ENCODE assay signal across 13 mouse cellular contexts in the genomic region with DNA sequence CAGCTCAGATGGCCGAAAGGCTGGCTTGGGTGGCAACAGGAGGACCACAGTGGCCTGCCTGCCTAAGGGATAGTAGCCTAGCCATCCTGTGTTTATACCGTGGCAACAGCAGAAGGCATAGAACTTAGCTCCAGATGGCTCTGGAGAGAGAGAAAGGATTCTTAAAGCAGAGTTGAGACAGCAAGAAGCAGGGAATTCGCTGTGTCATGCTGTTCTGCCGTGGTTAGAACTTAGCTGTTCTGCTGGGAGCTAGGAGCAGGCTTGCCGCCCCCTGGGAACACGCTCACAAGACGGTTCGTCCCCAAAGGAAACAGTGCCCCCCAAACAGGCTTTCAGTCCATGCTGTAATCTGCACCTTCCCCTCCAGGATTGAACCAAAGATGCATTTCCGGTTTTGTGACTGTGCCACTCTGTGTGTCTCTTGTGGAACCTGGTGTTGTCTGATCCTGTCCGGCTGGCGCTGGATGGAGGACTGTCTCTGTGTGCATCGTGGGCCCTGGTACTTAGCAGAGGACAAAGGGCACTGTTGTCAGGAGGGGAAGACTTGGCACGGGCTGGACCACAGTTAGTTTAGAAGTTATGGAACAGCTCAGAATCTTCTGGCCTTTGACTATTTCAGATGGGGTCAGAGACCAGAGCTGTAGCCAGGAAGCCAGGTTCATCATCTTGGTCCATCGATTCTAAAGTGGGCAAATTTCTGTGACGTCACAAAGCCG.
DNase-seq lines count a peak whose midpoint lies in the region; ATAC-seq lines count a peak whose summit lies in the region.
"Had no signal": no experiment of that assay in that cellular context is flagged by ENCODE, and none has a peak within 500 bp of the region (broad histone marks: within the 10 kb centered on the region; RNA-seq: fewer than 3 reads in every experiment).

No protein-coding gene starts in this region.

- 82% methylated on average over 16 of the region's 16 CpGs for WGBS in forebrain, embryonic 14.5 days
- WGBS in forebrain, embryonic 10.5 days = 91% methylated on average over 16 of the region's 16 CpGs
- WGBS in kidney, embryonic 16.5 days = 83% methylated on average over 16 of the region's 16 CpGs

- H3K9ac ChIP-seq in forebrain, embryonic 14.5 days (ENCODE audit: low read length) = no peak overlapping the region
- no peak overlapping the region for H3K9ac ChIP-seq in kidney, embryonic 16.5 days (replicated peaks; ENCODE audit: low read length)
- H3K9ac ChIP-seq: heart, embryonic 13.5 days; hindbrain, embryonic 15.5 days; liver, embryonic 12.5 days had no signal

- no peaks in the 10 kb centered on the region for H3K4me1 ChIP-seq in forebrain, embryonic 14.5 days (ENCODE audit: control insufficient read depth, insufficient read depth, low read length)
- peaks cover 10% of the 10 kb centered on the region for H3K4me1 ChIP-seq in forebrain, embryonic 10.5 days
- no peaks in the 10 kb centered on the region for H3K4me1 ChIP-seq in kidney, embryonic 16.5 days (ENCODE audit: insufficient read depth, low read length)
- H3K4me1 ChIP-seq: liver, embryonic 12.5 days; megakaryocyte, embryonic 14.5 days had no signal

- H3K9me3 ChIP-seq in forebrain, embryonic 14.5 days (replicated peaks; ENCODE audit: control insufficient read depth, low read length) = no peaks in the 10 kb centered on the region
- no peaks in the 10 kb centered on the region for H3K9me3 ChIP-seq in forebrain, embryonic 10.5 days
- no peaks in the 10 kb centered on the region for H3K9me3 ChIP-seq in kidney, embryonic 16.5 days (ENCODE audit: low read length)
- H3K9me3 ChIP-seq: heart, embryonic 13.5 days; hindbrain, embryonic 15.5 days; liver, embryonic 12.5 days had no signal

- H3K27ac ChIP-seq in forebrain, embryonic 14.5 days (ENCODE audit: low read depth, low read length) = no peak overlapping the region
- no peak overlapping the region for H3K27ac ChIP-seq in forebrain, embryonic 10.5 days
- no peak overlapping the region for H3K27ac ChIP-seq in kidney, embryonic 16.5 days (ENCODE audit: low read length)
- H3K27ac ChIP-seq: gastrocnemius, adult 2 months; heart, embryonic 13.5 days; hindbrain, embryonic 15.5 days; liver, embryonic 12.5 days had no signal

- DNase-seq in forebrain, embryonic 14.5 days (ENCODE audit: low spot score) = peak; percentile 48
- no peak for DNase-seq in forebrain, embryonic 10.5 days (ENCODE audit: extremely low spot score, low spot score)
- DNase-seq in kidney, adult 9 months = peak; percentile 42
- peak; percentile 56 to 70 for DNase-seq in right cerebral cortex, postnatal 10 days (ENCODE audit: low spot score in 2 of 2)
- no peak for DNase-seq in right cerebral cortex, postnatal 4 days
- DNase-seq in embryo, embryonic 10 days (ENCODE audit: low spot score) = no peak
- DNase-seq in adrenal gland, postnatal 10 days = no peak
- DNase-seq: gastrocnemius, adult 2 months had no signal

- H3K27me3 ChIP-seq in forebrain, embryonic 14.5 days (replicated peaks; ENCODE audit: control insufficient read depth, insufficient read depth, low read length) = no peaks in the 10 kb centered on the region
- no peaks in the 10 kb centered on the region for H3K27me3 ChIP-seq in forebrain, embryonic 10.5 days (ENCODE audit: poor library complexity, severe bottlenecking)
- H3K27me3 ChIP-seq in kidney, embryonic 16.5 days (ENCODE audit: insufficient read depth, low read length) = no peaks in the 10 kb centered on the region
- H3K27me3 ChIP-seq: heart, embryonic 13.5 days; hindbrain, embryonic 15.5 days; liver, embryonic 12.5 days; megakaryocyte, embryonic 14.5 days had no signal

- H3K4me3 ChIP-seq in forebrain, embryonic 14.5 days (ENCODE audit: low read depth, low read length) = no peak overlapping the region
- no peak overlapping the region for H3K4me3 ChIP-seq in forebrain, embryonic 10.5 days
- H3K4me3 ChIP-seq in kidney, embryonic 16.5 days (ENCODE audit: low read length) = no peak overlapping the region
- H3K4me3 ChIP-seq: gastrocnemius, adult 2 months; heart, embryonic 13.5 days; hindbrain, embryonic 15.5 days; liver, embryonic 12.5 days; megakaryocyte, embryonic 14.5 days had no signal

- peaks cover 68% of the 10 kb centered on the region for H3K36me3 ChIP-seq in forebrain, embryonic 14.5 days (ENCODE audit: control insufficient read depth, insufficient read depth, low read length)
- peaks cover 87% of the 10 kb centered on the region for H3K36me3 ChIP-seq in forebrain, embryonic 10.5 days (replicated peaks)
- H3K36me3 ChIP-seq in kidney, embryonic 16.5 days (ENCODE audit: insufficient read depth, low read length) = peaks cover 28% of the 10 kb centered on the region

- H3K4me2 ChIP-seq in forebrain, embryonic 14.5 days (ENCODE audit: low read length) = no peak overlapping the region
- H3K4me2 ChIP-seq in kidney, embryonic 16.5 days (replicated peaks; ENCODE audit: low read depth, low read length) = no peak overlapping the region
- H3K4me2 ChIP-seq: heart, embryonic 13.5 days; hindbrain, embryonic 15.5 days; liver, embryonic 12.5 days had no signal

- ATAC-seq in forebrain, embryonic 14.5 days = no peak
- ATAC-seq in kidney, embryonic 16.5 days (ENCODE audit: low FRiP score, low TSS enrichment) = no peak
- ATAC-seq: liver, embryonic 12.5 days had no signal

Comparison
In these comparisons a context has a peak if more than half of its experiments do, and no peak if none do; other contexts are left out.
1. DNase-seq: peak in forebrain, embryonic 14.5 days (single experiment), kidney, adult 9 months (single experiment) and right cerebral cortex, postnatal 10 days (2 of 2); none in forebrain, embryonic 10.5 days (single experiment), right cerebral cortex, postnatal 4 days (single experiment), embryo, embryonic 10 days (single experiment) and adrenal gland, postnatal 10 days (single experiment).